Mouse (Mus musculus) naive thymus-derived CD4-positive, alpha-beta T cell, adult 5 months (primary cell): ENCODE data around the gene Tlx1. TPM values are rescaled to one million over a fixed set of nuclear protein-coding genes. Genes with fewer than 3 reads are reported as not detected.

Experiments used
- polyA plus RNA-seq: library from polyadenylated mRNA; unstranded; fragments of 100-300 nt; shearing (Covaris generic); gene quantifications from one replicate; pipeline ENCODE4 v1.2.1, GENCODE M21; 2017

Tlx1 gene
- not detected for polyA plus RNA-seq

GRCm38 (mm10) chr19:45150490-45151181, at the start of gene Tlx1:
TSS of gene Tlx1 (plus strand) at chr19:45150680.

Other genes with a start within 250 kb of the Tlx1 start
- gene Slf2, start 219.5 kb upstream of the Tlx1 start, polyA plus RNA-seq = 49.9 TPM
- gene Sema4g, start 161.6 kb upstream of the Tlx1 start, polyA plus RNA-seq = not detected
- 9.9 TPM for gene Twnk, start 145.0 kb upstream of the Tlx1 start, polyA plus RNA-seq
- gene Mrpl43, start 144.2 kb upstream of the Tlx1 start, polyA plus RNA-seq = 52.8 TPM
- 3.7 TPM for gene Lzts2, start 136.3 kb upstream of the Tlx1 start, polyA plus RNA-seq
- gene Pdzd7, start 105.0 kb upstream of the Tlx1 start, polyA plus RNA-seq = not detected
- 58.2 TPM for gene Sfxn3, start 103.2 kb upstream of the Tlx1 start, polyA plus RNA-seq
- 0.42 TPM for gene Kazald1, start 75.4 kb upstream of the Tlx1 start, polyA plus RNA-seq
- gene Lbx1, start 85.1 kb downstream of the Tlx1 start, polyA plus RNA-seq = not detected
- gene Btrc, start 213.1 kb downstream of the Tlx1 start, polyA plus RNA-seq = 21.8 TPM